Mouse (Mus musculus): ENCODE data around the gene Mfsd4b3. TPM values are rescaled to one million over a fixed set of nuclear protein-coding genes. Genes with fewer than 3 reads are reported as not detected.

Gene Mfsd4b3
- polyA plus RNA-seq, 1 experiment from 2014 or later: 0.52 TPM

DNA sequence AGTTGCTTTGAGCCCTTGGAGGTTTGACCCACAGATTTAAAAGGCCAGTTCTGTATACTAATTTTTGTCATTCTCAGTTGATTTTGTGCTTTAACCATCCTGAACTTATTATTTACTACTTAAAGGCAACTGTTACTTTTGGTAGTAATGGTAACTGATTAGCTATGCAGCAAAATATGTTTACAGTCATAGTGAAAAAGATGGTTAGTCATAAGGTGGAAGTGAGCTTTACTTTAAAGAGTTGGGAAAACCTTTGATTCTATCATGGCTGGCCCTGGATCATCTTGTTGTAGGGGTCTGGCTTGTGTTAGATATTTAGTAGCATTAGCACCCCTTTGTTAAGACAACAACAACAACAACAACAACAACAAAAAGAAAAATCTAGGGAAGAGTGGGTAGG, 47.3 kb downstream of the Mfsd4b3 start:
- no peak overlapping the region for H3K27ac ChIP-seq
- ATAC-seq (ENCODE audit: insufficient number of reproducible peaks, insufficient read depth, low FRiP score, low TSS enrichment): no peak
- no peak overlapping the region for H3K9ac ChIP-seq
- no peaks in the 10 kb centered on the region for H3K27me3 ChIP-seq
- no peaks in the 10 kb centered on the region for H3K36me3 ChIP-seq
- no peaks in the 10 kb centered on the region for H3K9me3 ChIP-seq
- H3K4me1 ChIP-seq: no peaks in the 10 kb centered on the region
- H3K4me3 ChIP-seq: no peak overlapping the region
- no peak overlapping the region for H3K4me2 ChIP-seq (replicated peaks)

DNA sequence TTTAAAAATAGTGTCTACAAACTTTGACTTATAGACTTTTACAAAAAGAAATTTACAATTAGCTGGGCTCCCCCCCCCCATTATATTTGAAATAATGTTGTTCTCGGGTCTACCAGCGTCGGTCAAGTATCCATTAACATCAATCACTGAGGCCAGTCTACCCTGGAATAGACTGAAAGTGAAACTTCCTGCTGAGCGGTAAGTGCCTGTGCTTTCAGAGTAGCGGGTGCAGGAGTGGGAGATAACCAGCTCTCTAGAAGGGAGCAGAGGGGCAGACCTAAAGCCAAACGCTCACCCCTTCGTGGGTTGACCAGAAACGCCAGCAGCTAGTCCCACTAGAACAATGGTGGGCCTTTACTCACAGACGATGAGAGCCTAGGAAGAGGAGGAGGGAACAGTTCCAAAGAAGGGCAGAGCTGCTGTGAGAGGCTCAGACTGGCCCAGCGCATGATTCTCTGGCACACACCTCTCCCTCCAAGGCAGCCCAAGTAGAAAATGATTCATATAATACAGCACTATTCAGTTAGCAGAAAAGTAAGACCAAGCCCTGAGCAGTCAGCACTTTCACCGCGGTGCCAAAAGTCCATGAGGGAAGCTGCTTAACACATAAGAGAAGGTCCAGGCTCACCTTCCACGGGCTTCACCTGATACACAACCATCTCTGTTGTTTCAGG, 51.0 kb downstream of the Mfsd4b3 start:
- Histone ChIP-seq H3K27ac (no peak overlapping the region), H3K9ac (no peak overlapping the region), H3K9me3 (no peaks in the 10 kb centered on the region), H3K27me3 (no peaks in the 10 kb centered on the region), H3K4me2 (replicated peaks) (no peak overlapping the region), H3K36me3 (no peaks in the 10 kb centered on the region), H3K4me1 (no peaks in the 10 kb centered on the region), H3K4me3 (no peak overlapping the region)
- no peak for ATAC-seq (ENCODE audit: insufficient number of reproducible peaks, insufficient read depth, low FRiP score, low TSS enrichment)
- WGBS: 69% methylated on average over 13 of the region's 13 CpGs

DNA sequence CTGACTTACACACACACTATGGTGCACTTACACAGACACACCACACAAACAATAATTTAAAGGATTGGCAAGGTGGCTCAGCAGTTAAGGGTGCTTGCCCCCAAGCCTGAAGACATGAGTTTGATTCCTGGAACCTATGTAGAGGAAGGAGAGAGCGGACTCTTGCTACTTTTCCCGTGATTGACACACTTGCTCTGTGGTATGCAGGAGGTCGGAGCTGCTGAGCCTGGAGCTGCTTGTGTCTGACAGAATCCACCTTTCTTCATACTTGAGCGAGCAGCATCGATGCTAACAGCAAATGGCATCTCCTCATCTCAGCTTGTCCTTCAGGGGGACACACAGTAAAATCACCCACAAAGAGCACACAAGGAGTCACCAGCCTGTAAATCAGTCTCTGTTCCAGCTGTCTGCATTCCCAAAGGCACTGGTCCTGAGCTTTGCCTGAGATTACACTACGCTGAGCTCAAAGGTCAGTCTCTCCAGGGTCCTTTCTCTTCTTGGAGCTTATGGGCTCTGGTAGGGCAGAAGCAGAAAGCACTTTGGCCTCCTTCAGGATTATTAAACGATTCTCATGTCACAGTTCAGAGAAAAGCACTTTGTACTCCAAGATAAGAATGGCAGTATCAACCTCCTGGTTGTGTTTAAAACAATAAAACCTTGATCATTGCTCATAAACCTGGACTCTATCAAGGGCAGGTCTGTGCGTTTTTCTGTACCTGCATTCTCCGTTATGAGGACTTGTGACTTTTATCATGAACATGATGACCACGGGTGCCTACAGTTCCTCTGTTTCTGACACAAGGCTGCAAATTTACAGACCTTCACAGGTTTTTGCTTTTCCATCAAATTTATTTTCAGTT, 52.9 kb downstream of the Mfsd4b3 start:
- Histone ChIP-seq H3K36me3 (no peaks in the 10 kb centered on the region), H3K9me3 (no peaks in the 10 kb centered on the region), H3K27ac (no peak overlapping the region), H3K9ac (no peak overlapping the region), H3K4me3 (no peak overlapping the region), H3K27me3 (no peaks in the 10 kb centered on the region), H3K4me2 (replicated peaks) (no peak overlapping the region), H3K4me1 (no peaks in the 10 kb centered on the region)
- no peak for ATAC-seq (ENCODE audit: insufficient number of reproducible peaks, insufficient read depth, low FRiP score, low TSS enrichment)
- WGBS: 81% methylated on average over 10 of the region's 10 CpGs

DNA sequence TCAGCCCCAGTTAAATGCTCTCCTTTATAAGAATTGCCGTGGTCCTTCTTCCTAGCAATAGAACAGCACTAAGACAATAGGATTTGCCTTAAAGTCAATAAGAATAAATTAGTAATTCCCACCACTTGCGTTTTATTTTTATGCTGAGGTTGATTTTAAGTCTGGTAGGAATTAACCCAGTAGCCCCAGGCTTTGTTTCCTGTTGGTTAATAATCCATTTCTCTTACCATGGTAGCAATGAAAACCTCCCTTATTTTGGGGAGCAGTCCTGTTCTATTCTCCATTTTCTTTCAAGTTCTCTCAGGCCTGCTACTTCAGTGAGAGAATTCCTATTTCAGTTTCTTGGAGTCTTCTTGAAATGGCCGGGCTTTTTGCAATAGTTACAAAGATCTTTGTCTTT, 55.8 kb downstream of the Mfsd4b3 start:
- Histone ChIP-seq H3K27ac (no peak overlapping the region), H3K27me3 (no peaks in the 10 kb centered on the region), H3K9me3 (no peaks in the 10 kb centered on the region), H3K4me2 (replicated peaks) (no peak overlapping the region), H3K4me3 (no peak overlapping the region), H3K4me1 (no peaks in the 10 kb centered on the region), H3K9ac (no peak overlapping the region), H3K36me3 (no peaks in the 10 kb centered on the region)
- 74% methylated on average over 3 of the region's 3 CpGs for WGBS
- ATAC-seq (ENCODE audit: insufficient number of reproducible peaks, insufficient read depth, low FRiP score, low TSS enrichment): no peak

DNA sequence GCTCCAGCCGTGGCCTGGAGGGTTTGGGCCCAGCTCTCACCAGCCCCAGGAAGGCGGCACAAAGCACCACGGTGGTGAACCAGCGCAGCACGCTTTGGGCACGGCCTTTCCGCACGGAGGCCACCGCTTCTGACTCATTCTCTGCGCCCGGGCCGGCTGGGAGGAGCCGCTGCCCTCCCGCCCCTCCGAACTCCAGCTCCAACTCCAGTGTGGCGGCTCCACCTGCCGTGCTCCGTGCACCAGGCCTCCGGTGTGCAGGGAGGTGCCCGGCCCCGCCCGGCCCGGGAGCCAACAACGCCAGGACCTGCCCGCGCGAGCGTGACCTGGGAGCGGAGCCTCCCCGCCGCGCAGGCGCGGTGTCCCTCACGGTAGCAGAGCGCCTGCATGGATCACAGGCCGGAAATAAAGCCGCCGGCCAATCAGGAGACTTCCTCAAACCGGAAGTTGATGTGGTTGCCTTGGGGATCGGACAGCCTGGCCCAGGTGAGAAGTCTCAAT, 61.0 kb downstream of the Mfsd4b3 start, which contains the start of gene Mfsd4b4:
TSS of gene Mfsd4b4 (minus strand) at position 365 of the 498 bp plus-strand sequence.
- Histone ChIP-seq H3K4me3 (peak within 1 kb of the TSS; percentile 55), H3K27ac (peak within 1 kb of the TSS; percentile 74), H3K9ac (peak within 1 kb of the TSS; percentile 75), H3K36me3 (no peaks in the 10 kb centered on the region), H3K9me3 (no peaks in the 10 kb centered on the region), H3K4me2 (replicated peaks) (peak within 1 kb of the TSS; percentile 72), H3K4me1 (no peaks in the 10 kb centered on the region), H3K27me3 (no peaks in the 10 kb centered on the region)
- peak; percentile 96 for ATAC-seq (ENCODE audit: insufficient number of reproducible peaks, insufficient read depth, low FRiP score, low TSS enrichment)
- under 1% methylated on average over 40 of the region's 41 CpGs for WGBS

Other genes starting within 250 kb of the Mfsd4b3 start
- gene Rev3l, start 228.0 kb downstream of the Mfsd4b3 start, polyA plus RNA-seq (2016; fragmentation: Nextera tagmentation; extraction: Ambion mirVana): 21.5 and 21.7 TPM in 2 replicates
- gene Mfsd4b4, start 60.9 kb downstream of the Mfsd4b3 start, polyA plus RNA-seq (2016; fragmentation: Nextera tagmentation; extraction: Ambion mirVana): 6.1 and 6.8 TPM in 2 replicates
- gene Mfsd4b2, start 33.2 kb downstream of the Mfsd4b3 start, polyA plus RNA-seq (2016; fragmentation: Nextera tagmentation; extraction: Ambion mirVana): 0.06 and 0.13 TPM in 2 replicates
- 0.06 TPM in 1 of 2 replicates, not detected in the other for gene Mfsd4b5, start 26.5 kb upstream of the Mfsd4b3 start, polyA plus RNA-seq (2016; fragmentation: Nextera tagmentation; extraction: Ambion mirVana)
- 0.13 TPM in 1 of 2 replicates, not detected in the other for gene Mfsd4b1, start 65.1 kb upstream of the Mfsd4b3 start, polyA plus RNA-seq (2016; fragmentation: Nextera tagmentation; extraction: Ambion mirVana)
- 5.4 and 6.5 TPM in 2 replicates for gene Slc16a10, start 182.1 kb upstream of the Mfsd4b3 start, polyA plus RNA-seq (2016; fragmentation: Nextera tagmentation; extraction: Ambion mirVana)

All from embryonic facial prominence, embryonic 12.5 days (tissue).